Mouse (Mus musculus): ENCODE measurements around the gene Appl1.

DNA sequence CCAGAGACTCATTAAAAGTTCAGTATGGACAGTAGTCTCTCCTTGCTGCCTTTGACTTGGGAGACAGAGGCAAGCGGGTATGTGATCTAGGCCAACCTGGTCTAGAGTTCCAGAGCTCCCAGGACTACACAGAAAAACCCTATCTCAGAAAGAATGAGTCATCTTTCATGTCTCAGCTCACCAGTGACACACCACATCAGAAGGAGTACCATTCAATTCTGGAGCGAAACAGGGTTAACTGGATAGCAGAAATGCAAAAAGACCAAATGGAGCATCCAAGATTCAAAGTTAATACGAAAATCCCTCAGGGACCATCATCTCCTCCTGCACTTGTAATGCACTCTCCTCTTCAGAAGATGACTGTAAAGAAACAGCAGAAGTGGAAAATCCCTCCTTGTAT is 51.7 kb downstream of the Appl1 start:
- TF ChIP-seq GATA1 (IDR thresholded peaks at IDR 0.05; ENCODE audit: borderline replicate concordance, low read length) = no peak
- no peak for TF ChIP-seq CTCF (IDR thresholded peaks at IDR 0.05; ENCODE audit: low read depth, low read length)
- TF ChIP-seq TAL1 (conservative IDR thresholded peaks at IDR 0.05; ENCODE audit: low read depth, low read length) = no peak

Data from G1E (cell line).